Mouse (Mus musculus) small intestine, adult 2 months (tissue): ENCODE results near the gene Aldh3b3.

ENCODE experiments used
- CTCF ChIP-seq: fragments of 200-500 bp; IDR thresholded peaks from 2 replicates; pipeline ENCODE4 v1.5.1; 2012; ENCODE audit warnings: low read depth, mild to moderate bottlenecking, control low read depth, inconsistent platforms, low read length, moderate library complexity, mixed read lengths; ENCODE audit not compliant: insufficient replicate concordance, insufficient read length; ENCODE audit errors: extremely low read depth
- POLR2A ChIP-seq: fragments of 200-500 bp; IDR thresholded peaks from 2 replicates; pipeline ENCODE4 v1.6.1; 2012; ENCODE audit warnings: low read depth, mild to moderate bottlenecking, control low read depth, inconsistent platforms, low read length, moderate library complexity

GRCm38 (mm10) chr19:3942986-3943735, 15.3 kb upstream of the Aldh3b3 start:
- TF ChIP-seq POLR2A (peak; percentile 16; the same call in 1 of the 2 replicates), CTCF (no peak)
